Mouse (Mus musculus): Measurements from ENCODE around the gene Sprn. TPM values are rescaled to one million over a fixed set of nuclear protein-coding genes. Genes with fewer than 3 reads are reported as not detected.
A peak's percentile ranks its signal among the peaks of the same experiment; 100 is the strongest.

Gene Sprn
- polyA plus RNA-seq, 1 experiment from 2014 or later = 0.17 TPM

DNA sequence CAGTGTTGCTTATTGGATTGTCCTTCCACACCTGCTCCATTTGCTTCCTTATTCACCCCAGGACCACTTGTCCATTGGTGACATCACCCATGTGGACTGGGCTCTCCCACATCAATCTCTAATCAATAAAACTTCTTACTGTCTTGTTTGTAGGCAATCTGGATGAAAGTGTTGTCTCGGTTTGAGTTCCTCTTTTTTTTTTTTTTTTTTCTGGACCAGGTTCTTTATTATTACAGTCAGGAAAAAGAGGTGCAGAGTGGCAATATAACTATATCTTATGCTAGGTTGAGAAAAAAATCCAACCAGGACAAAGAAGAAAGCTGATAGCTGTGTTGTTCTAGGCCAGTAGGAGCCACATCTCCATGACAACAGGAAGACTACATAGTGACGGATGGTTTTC, 26.0 kb upstream of the Sprn start:
- Histone ChIP-seq H3K27ac (no peak overlapping the region), H3K27me3 (no peaks in the 10 kb centered on the region), H3K4me3 (no peak overlapping the region), H3K4me2 (replicated peaks) (no peak overlapping the region), H3K9ac (no peak overlapping the region), H3K9me3 (no peaks in the 10 kb centered on the region), H3K4me1 (no peaks in the 10 kb centered on the region), H3K36me3 (no peaks in the 10 kb centered on the region)
- no peak for ATAC-seq (ENCODE audit: low FRiP score, low read depth)
- WGBS = 78% methylated on average over 2 of the region's 2 CpGs

DNA sequence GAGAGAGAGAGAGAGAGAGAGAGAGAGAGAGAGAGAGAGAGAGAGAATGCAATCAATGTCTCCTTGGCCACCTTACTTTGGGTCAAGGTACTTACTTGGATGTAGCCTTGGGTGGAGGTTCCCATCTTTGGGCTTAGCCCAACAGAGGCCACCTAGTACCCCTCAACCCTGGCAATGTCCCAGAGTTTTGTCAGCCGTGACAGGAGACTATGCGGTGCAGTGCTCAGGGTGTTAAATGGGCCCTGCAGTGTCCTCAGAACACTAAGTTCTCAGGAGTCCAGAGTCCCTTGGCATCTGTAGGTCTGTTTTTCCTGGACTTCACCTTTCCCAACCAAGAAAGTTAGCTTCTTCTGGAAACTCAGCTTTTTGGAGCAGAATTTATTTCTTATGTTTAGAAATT, 24.5 kb upstream of the Sprn start:
- ATAC-seq (ENCODE audit: low FRiP score, low read depth) = no peak
- H3K4me1 ChIP-seq = no peaks in the 10 kb centered on the region
- H3K9me3 ChIP-seq = no peaks in the 10 kb centered on the region
- no peaks in the 10 kb centered on the region for H3K36me3 ChIP-seq
- H3K4me3 ChIP-seq = no peak overlapping the region
- H3K4me2 ChIP-seq (replicated peaks) = no peak overlapping the region
- H3K9ac ChIP-seq = no peak overlapping the region
- no peaks in the 10 kb centered on the region for H3K27me3 ChIP-seq
- H3K27ac ChIP-seq = no peak overlapping the region
- WGBS = 85% methylated on average over 2 of the region's 2 CpGs

DNA sequence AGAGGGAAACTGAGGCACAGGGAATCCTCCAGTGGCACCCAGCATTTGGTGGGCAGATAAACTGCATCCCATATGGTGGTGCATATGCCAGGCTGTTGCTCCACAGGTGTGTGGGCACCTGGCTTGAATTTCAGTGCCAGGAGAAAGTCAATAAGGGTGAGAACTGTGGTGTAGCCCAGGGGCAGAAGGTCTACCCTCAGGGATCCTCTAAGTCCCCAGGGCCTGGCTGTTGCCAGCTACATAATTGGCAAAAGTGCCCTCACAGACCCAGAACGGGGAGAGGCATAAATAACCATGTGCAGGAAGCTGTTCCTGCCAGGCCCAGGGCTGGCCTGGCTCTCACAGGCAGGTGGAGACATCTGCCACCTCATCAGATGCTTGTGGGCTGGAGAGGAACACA, 18.3 kb upstream of the Sprn start, which contains the start of gene Olfr523:
TSS of gene Olfr523 (plus strand) at position 282 of the 400 bp plus-strand sequence.
- no peaks in the 10 kb centered on the region for H3K36me3 ChIP-seq
- no peak within 1 kb of the TSS for H3K4me2 ChIP-seq (replicated peaks)
- no peaks in the 10 kb centered on the region for H3K27me3 ChIP-seq
- 17% methylated on average over 1 of the region's 1 CpGs for WGBS
- no peaks in the 10 kb centered on the region for H3K4me1 ChIP-seq
- H3K9ac ChIP-seq = no peak within 1 kb of the TSS
- H3K9me3 ChIP-seq = no peaks in the 10 kb centered on the region
- H3K4me3 ChIP-seq = no peak within 1 kb of the TSS
- H3K27ac ChIP-seq = no peak within 1 kb of the TSS
- no peak for ATAC-seq (ENCODE audit: low FRiP score, low read depth)

DNA sequence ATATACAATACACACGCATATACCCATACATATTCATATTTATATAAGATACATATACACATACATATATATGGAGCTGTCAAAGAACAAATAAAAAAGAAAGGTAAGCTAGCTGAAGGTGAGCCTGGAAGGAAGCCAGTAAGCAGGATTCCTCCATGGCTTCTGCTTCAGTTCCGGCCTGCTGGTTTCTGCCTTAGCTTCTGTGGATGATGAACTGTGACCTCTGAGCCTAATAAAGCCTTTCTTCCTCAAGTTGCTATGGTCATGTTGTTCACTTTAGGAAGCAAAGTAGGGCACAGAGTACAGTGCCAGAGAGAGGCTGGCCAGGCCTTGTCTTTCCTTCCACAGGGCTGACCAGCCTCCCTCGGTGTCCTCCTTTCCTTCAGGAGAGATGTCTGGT, 16.2 kb upstream of the Sprn start:
- Histone ChIP-seq H3K27ac (no peak overlapping the region), H3K9me3 (no peaks in the 10 kb centered on the region), H3K4me2 (replicated peaks) (no peak overlapping the region), H3K4me1 (no peaks in the 10 kb centered on the region), H3K27me3 (no peaks in the 10 kb centered on the region), H3K4me3 (no peak overlapping the region), H3K9ac (no peak overlapping the region), H3K36me3 (no peaks in the 10 kb centered on the region)
- 90% methylated on average over 3 of the region's 3 CpGs for WGBS
- ATAC-seq (ENCODE audit: low FRiP score, low read depth) = no peak

DNA sequence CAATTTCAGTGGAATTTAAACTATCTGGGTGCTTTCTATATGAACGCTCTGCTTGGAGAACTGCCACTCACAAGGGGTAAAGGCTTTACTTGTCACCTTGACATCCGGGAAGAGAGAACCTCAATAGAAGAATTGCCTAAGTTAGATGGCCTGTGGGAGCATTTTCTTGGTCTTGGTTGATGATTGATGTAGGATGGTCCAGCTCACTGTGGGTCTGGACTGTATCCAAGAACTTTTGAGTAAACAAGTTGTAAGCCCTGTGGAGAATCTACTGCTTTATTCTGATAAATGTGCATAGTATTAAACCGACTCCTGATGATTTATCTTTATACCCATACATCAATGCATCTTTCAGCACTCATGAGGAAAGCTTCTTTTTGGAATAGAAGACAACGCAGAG, 14.7 kb upstream of the Sprn start:
- Histone ChIP-seq H3K4me2 (replicated peaks) (no peak overlapping the region), H3K9me3 (no peaks in the 10 kb centered on the region), H3K4me1 (no peaks in the 10 kb centered on the region), H3K4me3 (no peak overlapping the region), H3K9ac (no peak overlapping the region), H3K27me3 (no peaks in the 10 kb centered on the region), H3K36me3 (no peaks in the 10 kb centered on the region), H3K27ac (no peak overlapping the region)
- ATAC-seq (ENCODE audit: low FRiP score, low read depth) = no peak
- 82% methylated on average over 4 of the region's 4 CpGs for WGBS

DNA sequence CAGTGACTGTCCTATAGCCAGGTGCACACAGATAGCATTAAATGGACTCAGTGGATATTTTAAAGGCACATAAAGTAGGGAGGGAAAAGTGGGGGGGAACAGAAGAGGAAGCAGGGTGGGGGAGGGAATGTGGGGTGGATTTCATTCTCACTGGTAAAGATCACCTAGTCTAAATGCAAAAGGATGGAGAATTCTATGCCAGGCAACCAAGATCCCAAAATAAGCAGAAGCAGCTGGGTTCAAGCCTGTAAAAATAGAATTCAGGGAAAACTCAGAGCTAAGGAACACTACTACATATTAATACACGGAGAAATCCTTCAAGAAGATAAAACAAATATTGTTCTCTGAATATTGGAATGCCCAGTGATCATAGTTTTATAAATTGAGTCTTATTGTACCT, 13.3 kb upstream of the Sprn start:
- no peak overlapping the region for H3K27ac ChIP-seq
- ATAC-seq (ENCODE audit: low FRiP score, low read depth) = no peak
- no peak overlapping the region for H3K4me3 ChIP-seq
- H3K4me2 ChIP-seq (replicated peaks) = no peak overlapping the region
- WGBS = 83% methylated on average over 1 of the region's 1 CpGs
- H3K9me3 ChIP-seq = no peaks in the 10 kb centered on the region
- H3K9ac ChIP-seq = no peak overlapping the region
- no peaks in the 10 kb centered on the region for H3K36me3 ChIP-seq
- no peaks in the 10 kb centered on the region for H3K4me1 ChIP-seq
- H3K27me3 ChIP-seq = no peaks in the 10 kb centered on the region

DNA sequence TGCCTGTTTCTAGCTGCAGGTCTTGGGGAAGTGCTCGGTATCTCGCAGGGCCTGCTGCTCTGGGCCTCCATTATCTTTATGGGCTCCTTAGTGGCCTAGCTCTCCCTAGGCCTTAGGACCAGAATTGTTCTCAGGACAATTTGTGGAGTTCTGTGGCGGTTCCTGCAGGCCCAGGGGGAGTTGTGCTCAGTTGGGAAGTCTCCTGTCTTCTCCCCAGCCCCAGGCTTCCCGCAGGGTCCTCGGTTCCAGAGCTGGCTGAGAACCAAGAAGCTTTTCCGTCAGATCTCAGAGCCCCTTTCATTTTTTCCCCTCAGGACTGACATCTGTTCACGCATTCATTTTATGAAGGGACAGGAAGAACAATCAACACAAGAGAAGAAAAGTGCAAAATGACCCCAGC, 10.0 kb upstream of the Sprn start, which contains the start of gene Olfr522:
TSS of gene Olfr522 (minus strand) at position 101 of the 400 bp plus-strand sequence.
- H3K4me1 ChIP-seq = no peaks in the 10 kb centered on the region
- H3K36me3 ChIP-seq = no peaks in the 10 kb centered on the region
- ATAC-seq (ENCODE audit: low FRiP score, low read depth) = no peak
- no peak within 1 kb of the TSS for H3K9ac ChIP-seq
- WGBS = 72% methylated on average over 7 of the region's 7 CpGs
- H3K4me3 ChIP-seq = no peak within 1 kb of the TSS
- no peak within 1 kb of the TSS for H3K4me2 ChIP-seq (replicated peaks)
- no peaks in the 10 kb centered on the region for H3K9me3 ChIP-seq
- H3K27me3 ChIP-seq = no peaks in the 10 kb centered on the region
- no peak within 1 kb of the TSS for H3K27ac ChIP-seq

DNA sequence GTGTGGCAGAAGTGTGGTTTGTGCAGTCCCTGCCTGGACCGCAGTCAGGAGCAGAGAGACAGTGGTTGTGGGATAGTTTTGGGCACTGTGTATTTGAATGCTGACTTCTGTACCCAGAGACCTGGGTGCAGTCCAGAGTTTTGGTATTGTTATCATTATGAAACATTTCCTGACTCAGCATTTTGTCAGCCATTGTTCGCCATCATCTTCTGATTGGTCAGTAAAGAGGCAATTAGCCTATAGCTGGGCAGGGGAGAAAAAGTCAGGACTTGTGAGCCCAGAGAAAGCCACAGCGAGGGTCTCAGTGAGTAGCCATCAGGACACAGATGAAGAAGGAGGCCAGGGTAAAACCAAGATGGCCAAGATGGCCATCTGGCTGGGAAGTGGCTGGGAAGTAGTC, 5.7 kb upstream of the Sprn start:
- Histone ChIP-seq H3K27ac (no peak overlapping the region), H3K4me3 (no peak overlapping the region), H3K9me3 (no peaks in the 10 kb centered on the region), H3K4me2 (replicated peaks) (no peak overlapping the region), H3K9ac (no peak overlapping the region), H3K36me3 (no peaks in the 10 kb centered on the region), H3K4me1 (no peaks in the 10 kb centered on the region), H3K27me3 (peaks cover 24% of the 10 kb centered on the region)
- no peak for ATAC-seq (ENCODE audit: low FRiP score, low read depth)
- WGBS = 76% methylated on average over 3 of the region's 3 CpGs

DNA sequence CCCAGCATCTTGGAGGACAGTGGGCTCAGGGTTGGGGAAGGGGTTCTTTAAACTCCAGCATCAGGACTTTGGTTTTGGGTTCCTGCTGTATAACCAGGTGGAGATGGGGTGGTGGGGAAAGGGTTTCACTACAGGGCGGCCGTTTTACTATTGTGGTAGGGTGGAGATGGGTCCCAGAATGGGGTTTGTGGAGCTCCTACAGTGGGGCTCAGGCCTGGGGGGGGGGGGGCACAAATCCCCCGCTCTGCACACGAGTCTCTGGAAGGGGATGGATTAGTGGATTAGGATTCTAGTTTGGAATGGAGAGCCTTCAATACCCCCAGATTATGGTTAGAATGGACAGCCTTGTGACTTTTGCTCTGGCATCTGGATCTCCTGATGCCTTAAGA, 854 bp downstream of the Sprn start:
- H3K4me2 ChIP-seq (replicated peaks) = peak overlapping the region; percentile 58
- 20% methylated on average over 4 of the region's 4 CpGs for WGBS
- peaks cover 8% of the 10 kb centered on the region; the same call in 1 of the 2 replicates for H3K4me1 ChIP-seq
- H3K9me3 ChIP-seq = no peaks in the 10 kb centered on the region
- no peak for ATAC-seq (ENCODE audit: low FRiP score, low read depth)
- H3K9ac ChIP-seq = no peak overlapping the region
- peaks cover 66% of the 10 kb centered on the region for H3K27me3 ChIP-seq
- H3K4me3 ChIP-seq = peak overlapping the region; percentile 33
- no peak overlapping the region for H3K27ac ChIP-seq
- H3K36me3 ChIP-seq = peaks cover 8% of the 10 kb centered on the region

DNA sequence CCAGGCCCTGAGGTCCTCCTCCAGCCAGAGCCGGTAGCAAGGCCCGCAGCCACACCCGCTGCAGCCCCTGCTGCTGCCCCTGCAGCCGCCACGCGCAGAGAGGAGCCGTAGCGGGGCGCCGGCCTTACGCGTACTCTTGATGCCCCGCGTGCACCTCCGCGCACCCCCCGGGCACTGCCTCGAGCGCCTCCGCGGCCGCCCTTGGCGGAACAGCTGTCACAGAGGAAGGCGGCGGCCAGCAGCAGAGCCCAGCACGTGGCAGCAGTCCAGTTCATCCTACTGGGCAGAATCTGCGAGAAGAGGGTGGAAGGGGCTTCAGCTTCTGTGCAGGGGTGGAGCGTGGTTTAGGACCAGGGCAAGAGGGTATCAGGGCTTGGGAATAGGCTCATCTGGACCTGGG, 1.3 kb downstream of the Sprn start:
- peaks cover 8% of the 10 kb centered on the region; the same call in 1 of the 2 replicates for H3K4me1 ChIP-seq
- H3K4me2 ChIP-seq (replicated peaks) = peak overlapping the region; percentile 58
- ATAC-seq (ENCODE audit: low FRiP score, low read depth) = no peak
- H3K27me3 ChIP-seq = peaks cover 63% of the 10 kb centered on the region
- under 1% methylated on average over 28 of the region's 28 CpGs for WGBS
- H3K27ac ChIP-seq = no peak overlapping the region
- H3K9ac ChIP-seq = peak overlapping the region; percentile 57
- H3K36me3 ChIP-seq = peaks cover 8% of the 10 kb centered on the region
- peak overlapping the region; percentile 33 for H3K4me3 ChIP-seq
- no peaks in the 10 kb centered on the region for H3K9me3 ChIP-seq

DNA sequence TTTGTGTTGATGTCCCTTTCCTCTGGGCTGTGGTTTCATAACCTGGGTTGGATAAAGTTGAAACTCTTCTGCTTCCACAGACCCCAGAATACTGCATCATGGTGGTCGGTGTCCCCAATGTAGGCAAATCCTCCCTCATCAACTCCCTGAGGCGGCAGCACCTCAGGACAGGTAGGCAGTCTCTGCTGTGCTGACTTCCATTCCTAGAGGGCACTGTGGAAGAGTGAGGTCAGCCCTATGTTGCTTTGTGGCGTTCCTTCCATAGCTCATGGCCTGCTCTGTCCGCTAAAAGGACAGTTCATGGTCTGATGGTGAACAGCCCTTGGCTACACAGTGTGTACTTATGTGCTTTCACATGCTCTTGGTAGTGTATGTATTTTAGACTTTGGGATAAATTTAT, 10.1 kb downstream of the Sprn start:
- Histone ChIP-seq H3K9me3 (no peaks in the 10 kb centered on the region), H3K4me1 (no peaks in the 10 kb centered on the region), H3K27ac (no peak overlapping the region), H3K9ac (no peak overlapping the region), H3K27me3 (no peaks in the 10 kb centered on the region), H3K4me3 (no peak overlapping the region), H3K4me2 (replicated peaks) (no peak overlapping the region), H3K36me3 (peaks cover 8% of the 10 kb centered on the region; the same call in 1 of the 2 replicates)
- 79% methylated on average over 4 of the region's 4 CpGs for WGBS
- ATAC-seq (ENCODE audit: low FRiP score, low read depth) = no peak

DNA sequence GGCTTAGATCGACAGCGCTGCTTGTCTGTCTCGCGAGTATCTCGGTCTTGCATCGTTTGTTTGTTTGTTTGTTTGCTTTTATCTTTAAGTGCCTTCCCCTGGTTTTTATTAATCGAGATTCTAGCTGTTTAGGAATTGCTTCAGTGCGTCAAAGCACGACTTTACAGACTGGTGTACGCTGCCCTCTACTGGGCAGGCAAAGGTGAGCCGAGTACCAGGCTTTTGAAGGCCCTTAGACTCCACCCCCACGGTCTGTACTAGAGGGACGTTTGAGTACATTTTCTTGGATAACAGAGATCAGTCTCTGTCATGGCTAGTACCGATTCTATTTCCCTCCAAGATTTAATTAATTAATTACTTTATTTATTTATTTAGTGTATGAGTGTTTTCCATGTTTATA, 13.3 kb downstream of the Sprn start:
- Histone ChIP-seq H3K9me3 (no peaks in the 10 kb centered on the region), H3K4me3 (no peak overlapping the region), H3K4me2 (replicated peaks) (no peak overlapping the region), H3K36me3 (no peaks in the 10 kb centered on the region), H3K27ac (no peak overlapping the region), H3K27me3 (no peaks in the 10 kb centered on the region), H3K4me1 (peaks cover 6% of the 10 kb centered on the region), H3K9ac (peak overlapping the region; percentile 25; the same call in 1 of the 2 replicates)
- 7% methylated on average over 14 of the region's 14 CpGs for WGBS
- no peak for ATAC-seq (ENCODE audit: low FRiP score, low read depth)

DNA sequence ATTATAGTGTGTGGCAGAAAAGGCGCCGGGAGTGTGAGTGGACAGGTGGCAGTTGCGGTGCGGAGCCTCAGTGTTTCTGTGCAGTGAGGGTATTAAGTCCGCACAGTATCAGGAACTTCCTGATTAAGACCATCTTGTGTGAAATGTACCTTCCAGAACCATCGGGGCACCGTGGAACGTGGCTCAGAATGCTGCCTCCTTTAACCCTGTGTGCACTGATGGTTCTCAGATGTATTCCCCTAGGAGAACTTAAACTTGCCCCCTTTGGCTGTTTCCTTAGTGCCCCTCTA, 16.7 kb downstream of the Sprn start:
- Histone ChIP-seq H3K4me1 (peaks cover 6% of the 10 kb centered on the region), H3K27me3 (no peaks in the 10 kb centered on the region), H3K27ac (peak overlapping the region; percentile 59; the same call in 1 of the 2 replicates), H3K9me3 (no peaks in the 10 kb centered on the region), H3K9ac (peak overlapping the region; percentile 89), H3K36me3 (peaks cover 14% of the 10 kb centered on the region), H3K4me2 (replicated peaks) (peak overlapping the region; percentile 81), H3K4me3 (peak overlapping the region; percentile 79)
- under 1% methylated on average over 8 of the region's 8 CpGs for WGBS
- no peak for ATAC-seq (ENCODE audit: low FRiP score, low read depth)

All from limb, embryonic 13.5 days (tissue).